Mouse (Mus musculus) neural tube, embryonic 12.5 days (tissue): ENCODE measurements around the gene Trim30b. TPM values are rescaled to one million over a fixed set of nuclear protein-coding genes. Genes with fewer than 3 reads are reported as not detected.
"Not testable (repeated sequence)": the region's sequence is repeated elsewhere in the genome, so short reads cannot be mapped to it uniquely, and the experiment has no call there.

ENCODE experiments used
- ATAC-seq: fragments of 200-750 bp; cut with Nextera tagmentation; 2 replicates; pipeline ENCODE4 v1.8.0; 2017; ENCODE audit warnings: low read depth, mild to moderate bottlenecking, moderate TSS enrichment, moderate library complexity; ENCODE audit not compliant: low FRiP score
- H3K27ac ChIP-seq: fragments of 300-500 bp; sonication (generic); 2 replicates; pipeline ENCODE4 v1.5.1; 2016
- H3K27me3 ChIP-seq: fragments of 300-500 bp; sonication (generic); replicated peaks from 2 replicates; pipeline ENCODE4 v1.6.1; 2016; ENCODE audit warnings: mild to moderate bottlenecking
- H3K36me3 ChIP-seq: fragments of 300-500 bp; sonication (generic); 2 replicates; pipeline ENCODE4 v1.6.1; 2016; ENCODE audit warnings: mild to moderate bottlenecking
- H3K4me1 ChIP-seq: fragments of 300-500 bp; sonication (generic); 2 replicates; pipeline ENCODE4 v1.6.1; 2016
- H3K4me2 ChIP-seq: fragments of 300-500 bp; sonication (generic); replicated peaks from 2 replicates; pipeline ENCODE4 v1.6.1; 2016; ENCODE audit warnings: mild to moderate bottlenecking
- H3K4me3 ChIP-seq: fragments of 300-500 bp; sonication (generic); 2 replicates; pipeline ENCODE4 v1.5.1; 2016
- H3K9ac ChIP-seq: fragments of 300-500 bp; sonication (generic); 2 replicates; pipeline ENCODE4 v1.6.1; 2016; ENCODE audit warnings: mild to moderate bottlenecking
- H3K9me3 ChIP-seq: fragments of 300-500 bp; sonication (generic); 2 replicates; pipeline ENCODE4 v1.6.1; 2016; ENCODE audit warnings: mild to moderate bottlenecking
- WGBS: fragments of 180-500 bp; shearing (Covaris S2); methylation state at CpG from one replicate; pipeline ENCODE4 v1.1.7; 2016; 5-methylcytosine and 5-hydroxymethylcytosine counted together
- polyA plus RNA-seq: library from polyadenylated mRNA; unstranded; fragments of >200 nt; fragmentation: Nextera tagmentation; extraction: Ambion mirVana; gene quantifications from 2 replicates; pipeline ENCODE4 v1.2.1, GENCODE M21; 2016

Trim30b gene
- polyA plus RNA-seq, 1 experiment from 2014 or later, result not detected

- no peaks in the 10 kb centered on the region for H3K27me3 ChIP-seq
- 86% methylated on average over 9 of the region's 9 CpGs for WGBS
- H3K9ac ChIP-seq, result no peak overlapping the region
- no peaks in the 10 kb centered on the region for H3K36me3 ChIP-seq
- no peaks in the 10 kb centered on the region for H3K4me1 ChIP-seq
- no peak overlapping the region for H3K27ac ChIP-seq
- no peaks in the 10 kb centered on the region for H3K9me3 ChIP-seq
- no peak overlapping the region for H3K4me2 ChIP-seq
- ATAC-seq, result no peak
- H3K4me3 ChIP-seq, result no peak overlapping the region
Measured at GRCm38 (mm10) chr7:104322028-104322427, 47.7 kb downstream of the Trim30b start.

GRCm38 (mm10) chr7:104315369-104316080 lies 54.2 kb downstream of the Trim30b start, which contains the start of gene Trim12a:
Gene Trim12a (minus strand): TSS chr7:104315466.
- not testable (repeated sequence) for H3K9ac ChIP-seq, H3K27ac ChIP-seq, H3K4me3 ChIP-seq, H3K4me1 ChIP-seq, H3K36me3 ChIP-seq, H3K9me3 ChIP-seq, ATAC-seq, H3K27me3 ChIP-seq
- peak within 1 kb of the TSS; percentile 40 for H3K4me2 ChIP-seq
- 41% methylated on average over 4 of the region's 4 CpGs for WGBS

- Histone ChIP-seq H3K4me1 (no peaks in the 10 kb centered on the region), H3K9ac (no peak overlapping the region), H3K4me3 (no peak overlapping the region), H3K27me3 (no peaks in the 10 kb centered on the region), H3K4me2 (peak overlapping the region; percentile 40), H3K27ac (no peak overlapping the region), H3K9me3 (no peaks in the 10 kb centered on the region), H3K36me3 (no peaks in the 10 kb centered on the region)
- WGBS, result 20% methylated on average over 15 of the region's 15 CpGs
- ATAC-seq, result no peak
Measured at GRCm38 (mm10) chr7:104314796-104315353, 54.8 kb downstream of the Trim30b start.

Other genes with a start within 250 kb of the Trim30b start
- gene Ubqln5, start 240.1 kb downstream of the Trim30b start, polyA plus RNA-seq, result not detected in 2 replicates
- not detected in 2 replicates for gene Olfr643, start 232.5 kb downstream of the Trim30b start, polyA plus RNA-seq
- not detected in 2 replicates for gene Ubqln3, start 226.6 kb downstream of the Trim30b start, polyA plus RNA-seq
- not detected in 2 replicates for gene Ubqlnl, start 219.3 kb downstream of the Trim30b start, polyA plus RNA-seq
- gene Olfm5, start 205.1 kb downstream of the Trim30b start, polyA plus RNA-seq, result not detected in 2 replicates
- gene Olfr648, start 186.5 kb downstream of the Trim30b start, polyA plus RNA-seq, result 0.43 and 0.56 TPM in 2 replicates
- not detected in 2 replicates for gene Olfr649, start 173.9 kb downstream of the Trim30b start, polyA plus RNA-seq
- 1.2 TPM in 2 replicates for gene Trim6, start 151.1 kb downstream of the Trim30b start, polyA plus RNA-seq
- gene Trim34a, start 125.4 kb downstream of the Trim30b start, polyA plus RNA-seq, result 0.76 and 1.2 TPM in 2 replicates
- 0.15 and 0.22 TPM in 2 replicates for gene Trim5, start 81.8 kb downstream of the Trim30b start, polyA plus RNA-seq
- 2.7 and 2.9 TPM in 2 replicates for gene Trim12a, start 54.4 kb downstream of the Trim30b start, polyA plus RNA-seq
- not detected in 2 replicates for gene Trim34b, start 40.4 kb downstream of the Trim30b start, polyA plus RNA-seq
- gene Trim12c, start 16.5 kb downstream of the Trim30b start, polyA plus RNA-seq, result 0.88 and 1.1 TPM in 2 replicates
- not detected in 2 replicates for gene Trim30c, start 31.0 kb upstream of the Trim30b start, polyA plus RNA-seq
- gene Trim30a, start 95.3 kb upstream of the Trim30b start, polyA plus RNA-seq, result 0.77 and 0.89 TPM in 2 replicates
- 0.06 TPM in 1 of 2 replicates, not detected in the other for gene Trim30d, start 138.0 kb upstream of the Trim30b start, polyA plus RNA-seq
- gene Olfr651, start 180.2 kb upstream of the Trim30b start, polyA plus RNA-seq, result not detected in 2 replicates
- not detected in 2 replicates for gene Olfr652, start 191.0 kb upstream of the Trim30b start, polyA plus RNA-seq
- not detected in 2 replicates for gene Olfr653, start 207.4 kb upstream of the Trim30b start, polyA plus RNA-seq
- gene Olfr654, start 217.1 kb upstream of the Trim30b start, polyA plus RNA-seq, result not detected in 2 replicates
- gene Olfr655, start 231.9 kb upstream of the Trim30b start, polyA plus RNA-seq, result not detected in 2 replicates
- gene Olfr656, start 244.1 kb upstream of the Trim30b start, polyA plus RNA-seq, result not detected in 2 replicates